Mouse (Mus musculus) cerebellum, adult 11 months (tissue): ENCODE measurements around the gene Tbxas1.

Experiments
- DNase-seq: peaks from one replicate; pipeline ENCODE4 v3.0.0; 2022

The Tbxas1 gene

GRCm38 (mm10) chr6:38860301-38860700, 14.9 kb upstream of the Tbxas1 start:
- no peak for DNase-seq

GRCm38 (mm10) chr6:38863595-38863994, 11.6 kb upstream of the Tbxas1 start:
- no peak for DNase-seq

GRCm38 (mm10) chr6:38865805-38866204, 9.4 kb upstream of the Tbxas1 start:
- DNase-seq = no peak

DNA sequence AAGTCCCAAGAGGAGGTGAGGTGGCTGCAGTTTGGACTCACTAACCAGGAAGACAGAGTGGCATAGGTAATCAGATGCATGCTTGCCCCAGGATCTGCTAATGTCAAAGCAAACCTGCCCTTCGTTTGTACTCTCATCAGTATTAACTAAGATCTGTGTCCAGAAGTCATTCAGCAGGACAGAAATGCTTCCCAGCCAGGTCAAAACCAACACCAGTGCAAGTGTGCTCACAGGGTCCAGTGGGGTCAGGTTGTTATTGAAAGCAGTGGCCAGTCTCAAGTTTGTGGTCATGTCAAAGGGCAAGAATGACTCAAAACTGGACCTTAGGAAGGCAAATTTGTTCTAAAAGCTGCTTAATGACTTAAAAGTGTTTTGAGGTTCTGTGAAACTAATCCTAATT, 8.8 kb upstream of the Tbxas1 start:
- no peak for DNase-seq

DNA sequence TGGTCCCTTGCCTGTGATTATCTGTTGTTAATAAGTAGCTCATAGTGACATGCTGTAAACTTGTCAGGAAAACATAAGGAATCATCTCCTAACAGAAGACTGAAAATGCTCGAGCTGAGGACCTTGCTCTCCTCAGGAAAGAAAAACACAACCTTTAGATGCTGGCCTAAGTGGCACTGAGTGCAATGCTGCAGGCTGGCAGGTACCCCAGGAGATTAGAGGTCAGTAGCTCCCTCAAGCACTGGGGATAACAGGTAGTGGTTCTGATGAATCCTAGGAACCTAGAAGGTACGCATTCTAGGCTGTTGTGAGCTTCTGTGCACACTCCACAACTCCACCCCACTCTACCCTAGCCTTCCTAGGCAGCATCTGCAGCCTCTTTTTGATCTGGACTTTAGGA, 8.4 kb upstream of the Tbxas1 start:
- no peak for DNase-seq

- no peak for DNase-seq
These were observed 7.9 kb upstream of the Tbxas1 start for GRCm38 (mm10) chr6:38867291-38867690.

- no peak for DNase-seq
These were observed 6.2 kb upstream of the Tbxas1 start for GRCm38 (mm10) chr6:38868974-38869373.

DNA sequence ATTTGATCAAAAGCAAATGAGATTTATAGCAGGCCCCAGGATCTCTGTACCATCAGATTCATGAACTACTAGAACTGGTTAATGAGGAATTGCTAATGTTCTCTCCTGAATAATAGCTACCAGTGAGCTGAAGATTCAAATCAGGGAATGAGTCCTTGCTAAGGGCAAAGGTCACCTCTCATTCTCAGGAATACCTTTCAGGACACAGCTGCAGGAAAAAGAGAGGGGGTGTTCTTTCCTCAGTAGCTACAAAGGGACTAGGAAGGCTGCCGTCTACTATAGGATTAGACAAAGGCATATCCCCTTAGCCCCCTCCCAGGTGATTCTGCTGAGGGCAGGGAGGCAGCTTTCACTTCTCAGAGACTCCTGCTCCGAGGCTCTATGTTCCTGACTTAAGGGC, 5.1 kb upstream of the Tbxas1 start:
- no peak for DNase-seq

- no peak for DNase-seq
These were observed 4.2 kb upstream of the Tbxas1 start for GRCm38 (mm10) chr6:38871051-38871450.

DNA sequence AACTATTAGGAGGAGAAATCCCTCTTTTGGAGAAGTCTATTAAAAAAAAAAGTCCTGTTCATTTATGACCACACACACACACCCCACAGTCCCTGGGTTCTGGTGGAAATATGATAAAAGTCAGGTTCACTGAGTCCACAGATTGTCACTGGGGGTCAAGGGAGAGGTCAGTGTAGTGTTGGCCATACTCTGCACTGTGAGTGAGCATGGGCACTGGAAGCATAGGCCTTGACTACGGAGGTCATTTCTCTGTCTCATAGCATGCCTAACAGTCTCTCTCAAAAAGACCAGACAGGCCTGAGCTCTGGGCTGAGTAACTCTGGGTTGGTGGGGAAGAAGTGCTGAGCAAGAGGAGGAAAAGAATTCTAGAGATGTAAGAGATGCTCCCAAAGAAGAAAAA, 1.9 kb upstream of the Tbxas1 start:
- DNase-seq = no peak

DNA sequence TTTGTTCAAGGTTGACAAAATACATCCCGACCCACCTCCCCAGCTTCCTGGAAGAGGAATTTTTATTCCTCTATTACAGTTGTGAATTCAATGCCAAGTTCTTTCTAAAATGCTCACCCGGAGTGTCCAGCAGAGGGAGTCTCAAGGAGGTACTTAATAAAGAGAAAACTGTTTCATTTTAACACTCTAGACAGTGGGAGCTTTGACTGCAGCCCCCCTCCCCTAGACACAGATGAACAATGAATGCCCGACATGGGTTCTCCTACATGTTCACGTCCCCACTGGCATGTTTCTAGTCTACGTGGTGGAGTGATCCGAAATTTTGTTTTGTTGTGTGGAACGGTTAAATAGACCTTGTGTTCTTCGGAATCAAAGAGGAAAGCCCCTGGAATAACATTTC, 1.2 kb upstream of the Tbxas1 start:
- peak; percentile 38 for DNase-seq

GRCm38 (mm10) chr6:38874565-38875257, 493 bp upstream of the Tbxas1 start:
- no peak for DNase-seq

- peak; percentile 64 for DNase-seq
These were observed 1.1 kb downstream of the Tbxas1 start, which contains the start of gene Hipk2 for GRCm38 (mm10) chr6:38876071-38876911. TSS of gene Hipk2 (minus strand) at chr6:38876165.

DNA sequence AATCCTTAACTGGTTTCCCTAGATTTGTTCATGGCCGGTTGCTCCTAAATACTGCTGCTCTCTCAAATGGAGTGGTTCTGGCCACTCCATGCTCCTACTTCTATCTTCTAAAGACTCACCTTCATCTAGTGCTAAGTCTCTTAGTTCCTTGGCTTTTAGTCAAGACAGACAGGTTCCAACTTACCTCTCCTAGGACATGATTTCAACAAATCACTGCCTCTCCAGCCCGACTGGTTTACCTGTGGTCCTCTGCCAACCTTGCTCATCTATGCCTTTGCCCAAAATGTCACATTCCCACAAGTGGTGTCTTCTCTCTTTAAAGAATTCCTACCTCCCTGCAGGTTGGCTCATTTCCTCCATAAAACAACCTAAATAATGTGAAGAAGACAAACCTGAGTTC, 2.5 kb downstream of the Tbxas1 start:
- DNase-seq = no peak

GRCm38 (mm10) chr6:38881468-38881867, 6.3 kb downstream of the Tbxas1 start:
- no peak for DNase-seq

- no peak for DNase-seq
These were observed 6.8 kb downstream of the Tbxas1 start for GRCm38 (mm10) chr6:38881975-38882374.

DNA sequence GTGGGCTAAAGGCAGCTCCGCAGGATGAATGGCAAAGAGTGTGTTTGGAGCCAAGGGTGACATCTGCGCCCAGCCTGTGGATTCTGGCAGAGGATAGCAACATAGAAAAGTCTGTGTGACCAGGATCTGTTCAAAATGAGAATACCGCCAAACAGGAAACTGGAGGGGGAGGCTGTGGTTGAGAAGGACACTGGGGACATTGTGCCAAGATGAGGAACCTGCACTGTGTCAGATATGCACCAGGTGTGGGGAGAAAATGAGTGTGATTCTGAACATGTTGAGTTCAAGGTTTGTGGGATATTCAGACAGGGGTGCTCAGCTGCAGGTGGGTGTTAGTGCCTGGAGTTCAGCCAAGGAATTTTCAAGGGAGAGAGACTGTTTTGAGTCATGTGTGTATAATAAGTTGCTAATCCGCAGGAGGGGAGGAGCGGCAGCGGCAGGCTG, 7.5 kb downstream of the Tbxas1 start:
- DNase-seq = peak; percentile 35

DNA sequence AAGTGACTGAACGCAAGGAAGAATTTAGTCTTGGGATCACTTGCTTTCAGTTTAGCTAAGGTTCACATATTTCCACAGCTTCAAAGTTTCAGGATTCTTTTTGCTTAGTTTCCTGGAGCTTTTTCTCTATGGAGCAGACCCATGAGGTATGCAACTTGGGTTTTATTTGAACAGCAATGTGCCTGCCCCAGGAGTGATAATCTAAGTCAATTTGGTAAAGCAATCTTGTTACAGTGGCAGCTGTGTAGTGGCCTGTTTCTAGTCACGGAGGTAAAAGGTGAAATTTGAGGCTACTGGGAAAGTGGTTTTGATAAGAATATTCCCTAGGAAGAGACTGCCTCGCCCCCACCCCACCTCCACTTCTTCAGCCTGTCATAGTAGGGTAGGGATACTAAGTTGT, 9.3 kb downstream of the Tbxas1 start:
- no peak for DNase-seq

GRCm38 (mm10) chr6:38885132-38885531, 9.9 kb downstream of the Tbxas1 start:
- no peak for DNase-seq

DNA sequence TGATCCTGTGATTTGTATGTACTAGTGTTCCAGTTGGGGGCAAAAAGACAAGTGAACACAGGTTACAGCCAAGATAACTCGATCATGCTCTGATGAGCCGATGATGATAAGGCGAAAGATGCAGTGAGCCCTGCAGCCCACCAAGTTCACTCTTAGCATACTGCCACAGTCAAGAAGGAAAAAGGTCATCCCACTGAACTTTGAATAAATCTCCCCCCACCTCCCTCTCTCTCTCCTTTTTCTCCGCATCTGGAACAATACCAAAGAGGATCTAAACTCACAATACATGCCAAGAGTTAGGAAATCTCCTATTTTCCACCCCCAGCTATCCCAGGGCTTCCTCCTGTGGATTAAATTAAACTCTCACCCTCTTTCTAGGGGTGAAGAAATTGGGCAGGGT, 12.2 kb downstream of the Tbxas1 start:
- DNase-seq = no peak

DNA sequence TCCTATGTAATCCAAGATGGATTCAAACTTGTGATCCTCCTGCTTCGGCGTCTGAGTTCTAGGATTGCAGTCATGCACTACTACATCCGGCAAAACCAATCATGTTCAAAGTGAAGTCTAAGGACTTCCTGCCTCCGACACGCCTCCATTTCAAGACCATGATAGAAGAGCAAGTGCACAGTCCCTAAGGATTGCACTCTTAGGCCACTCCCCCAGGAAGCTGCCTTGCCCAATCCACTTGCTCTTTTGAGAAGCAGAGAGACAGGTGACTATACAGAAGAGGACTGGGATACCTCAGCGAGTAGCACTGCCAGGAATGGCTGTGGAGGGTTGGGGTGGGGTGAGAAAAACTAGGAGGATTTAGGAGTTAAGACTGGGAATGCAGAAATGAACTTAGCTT, 14.0 kb downstream of the Tbxas1 start:
- DNase-seq = no peak

- no peak for DNase-seq
These were observed 16.8 kb downstream of the Tbxas1 start for GRCm38 (mm10) chr6:38892017-38892416.

DNA sequence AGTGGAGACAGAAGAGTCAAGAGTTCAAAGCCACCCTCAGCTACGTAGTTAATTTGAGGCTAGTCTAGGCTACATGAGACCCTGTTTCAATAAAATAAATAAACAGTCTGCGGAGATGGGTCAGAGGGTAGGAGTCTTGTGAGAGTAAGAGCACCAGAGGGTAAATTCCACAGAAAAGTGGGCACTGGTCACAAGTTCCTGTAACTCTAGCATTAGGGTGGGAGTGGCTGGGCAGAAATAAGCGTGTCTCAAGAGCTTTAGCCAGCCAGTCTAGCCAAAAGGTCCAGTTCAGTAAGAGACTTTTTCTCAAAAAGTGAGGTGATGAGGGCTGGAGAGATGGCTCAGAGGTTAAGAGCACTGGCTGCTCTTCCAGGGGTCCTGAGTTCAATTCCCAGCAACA, 18.4 kb downstream of the Tbxas1 start:
- no peak for DNase-seq

GRCm38 (mm10) chr6:38900073-38900472, 24.9 kb downstream of the Tbxas1 start:
- DNase-seq = no peak
